In genomic region chr2:116974569-116975060, GRCm38 (mm10) we compare ENCODE assay signal across 8 mouse cellular contexts.
A peak's percentile ranks its signal among the peaks of the same experiment; 100 is the strongest.
DNase-seq lines count a peak whose midpoint lies in the region; ATAC-seq and TF ChIP-seq lines count a peak whose summit lies in the region.

No protein-coding gene starts in this region.

- H3K4me2 ChIP-seq in forebrain, embryonic 15.5 days (replicated peaks): peak overlapping the region; percentile 85
- peak overlapping the region; percentile 71 for H3K4me2 ChIP-seq in liver, embryonic 15.5 days

- no peak overlapping the region for H3ac ChIP-seq in C2C12 (ENCODE audit: control insufficient read depth, insufficient read length, low read depth)

- peak overlapping the region; percentile 37 for H3K4me3 ChIP-seq in C2C12 (ENCODE audit: insufficient read depth, poor library complexity, severe bottlenecking)
- H3K4me3 ChIP-seq in forebrain, embryonic 15.5 days: peak overlapping the region; percentile 70
- H3K4me3 ChIP-seq in liver, embryonic 15.5 days (replicated peaks): no peak overlapping the region

- peak overlapping the region; percentile 96 for H3K27ac ChIP-seq in forebrain, embryonic 15.5 days (replicated peaks)
- H3K27ac ChIP-seq in liver, embryonic 15.5 days (replicated peaks): no peak overlapping the region

- H3K79me3 ChIP-seq in C2C12 (ENCODE audit: low read depth): peaks cover 4% of the 10 kb centered on the region

- TF ChIP-seq CTCF in C2C12 (IDR thresholded peaks at IDR 0.05; ENCODE audit: control insufficient read depth, insufficient read depth, insufficient read length): no peak

- peak; percentile 10 for DNase-seq in embryo, embryonic 10 days (ENCODE audit: low spot score)
- no peak for DNase-seq in embryo, embryonic 11 days
- DNase-seq in c-Kit-positive CD71-positive TER-119-positive erythroid progenitor cells, embryonic 14.5 days (ENCODE audit: low spot score): no peak
- DNase-seq in right cerebral cortex, postnatal 10 days (ENCODE audit: low spot score in 2 of 2): no peak
- no peak for DNase-seq in adrenal gland, postnatal 36 days

- peaks cover 42% of the 10 kb centered on the region for H3K4me1 ChIP-seq in forebrain, embryonic 15.5 days
- H3K4me1 ChIP-seq in liver, embryonic 15.5 days (replicated peaks): peaks cover 11% of the 10 kb centered on the region

- ATAC-seq in forebrain, embryonic 15.5 days (replicated peaks): no peak
- no peak for ATAC-seq in liver, embryonic 15.5 days (ENCODE audit: insufficient read depth)

- WGBS in forebrain, embryonic 15.5 days: 14% methylated on average over 7 of the region's 7 CpGs
- 42% methylated on average over 7 of the region's 7 CpGs for WGBS in liver, embryonic 15.5 days (ENCODE audit: insufficient replicate concordance)

- H3K9ac ChIP-seq in forebrain, embryonic 15.5 days (replicated peaks): no peak overlapping the region
- H3K9ac ChIP-seq in liver, embryonic 15.5 days: no peak overlapping the region

- H3K36me3 ChIP-seq in C2C12 (ENCODE audit: control insufficient read depth, insufficient read depth): no peaks in the 10 kb centered on the region
- H3K36me3 ChIP-seq in forebrain, embryonic 15.5 days: no peaks in the 10 kb centered on the region
- no peaks in the 10 kb centered on the region for H3K36me3 ChIP-seq in liver, embryonic 15.5 days (replicated peaks)

- peaks cover 20% of the 10 kb centered on the region for H3K79me2 ChIP-seq in C2C12 (ENCODE audit: control insufficient read depth, insufficient read depth)

- H3K9me3 ChIP-seq in forebrain, embryonic 15.5 days: no peaks in the 10 kb centered on the region
- H3K9me3 ChIP-seq in liver, embryonic 15.5 days (replicated peaks): no peaks in the 10 kb centered on the region

- H3K27me3 ChIP-seq in C2C12 (ENCODE audit: control insufficient read depth, insufficient read depth, insufficient read length): no peaks in the 10 kb centered on the region
- H3K27me3 ChIP-seq in forebrain, embryonic 15.5 days: no peaks in the 10 kb centered on the region
- peaks cover 36% of the 10 kb centered on the region for H3K27me3 ChIP-seq in liver, embryonic 15.5 days

TF ChIP-seq in C2C12, 6 proteins besides CTCF, POLR2A, EP300 and RAD21:
- TF ChIP-seq USF1 (IDR thresholded peaks at IDR 0.05; ENCODE audit: low read depth) (no peak), CEBPB (IDR thresholded peaks at IDR 0.05; ENCODE audit: low read depth) (no peak), MYOD1 (IDR thresholded peaks at IDR 0.05; ENCODE audit: control insufficient read depth, insufficient read length, low read depth) (no peak), MAX (IDR thresholded peaks at IDR 0.05) (no peak), MYOG (IDR thresholded peaks at IDR 0.05; ENCODE audit: control insufficient read depth, extremely low read depth, insufficient read length) (no peak), FOSL1 (IDR thresholded peaks at IDR 0.05; ENCODE audit: insufficient read depth, low read length, poor library complexity, severe bottlenecking) (no peak)
TF ChIP-seq in C2C12: peak in this region for 0.
